Mouse (Mus musculus) lung, postnatal 36 days (tissue): ENCODE results near the gene Nupr1.

ENCODE experiments used
- DNase-seq: peaks from one replicate; pipeline ENCODE4 v3.0.0; 2022; ENCODE audit warnings: mixed read lengths

Nupr1 gene

DNA sequence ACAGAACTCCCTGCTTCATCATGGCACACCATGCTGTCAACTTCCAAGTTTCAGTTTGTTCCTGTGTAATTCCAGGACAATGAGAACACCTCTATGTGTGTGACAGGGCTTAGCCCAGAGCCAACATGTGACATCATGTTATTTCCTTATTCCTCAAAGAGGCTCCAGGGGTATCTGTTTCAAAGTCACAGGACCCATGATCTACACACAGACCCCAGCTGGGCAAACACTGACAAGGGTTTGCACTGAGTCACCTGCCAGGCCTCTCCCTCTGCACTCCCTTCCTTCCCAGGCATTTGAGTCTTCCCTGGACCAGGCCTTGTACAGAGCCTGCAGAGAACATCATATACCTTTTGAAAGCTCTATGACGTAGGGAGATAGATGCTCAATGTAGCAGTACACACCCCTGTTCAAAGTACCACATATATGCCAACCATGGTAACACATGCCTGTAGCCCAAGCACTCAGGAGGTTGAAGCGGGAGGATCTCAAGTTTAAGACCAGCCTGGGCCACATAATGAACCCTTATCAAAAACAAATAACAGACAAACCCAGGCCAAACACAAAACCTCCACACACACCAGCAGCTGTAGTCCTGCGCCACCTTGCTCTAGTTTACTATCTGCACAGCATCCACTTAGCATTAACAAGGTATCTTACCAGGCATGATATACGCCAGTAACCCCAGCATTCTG lies at the start of gene Nupr1:
TSS of gene Nupr1 (minus strand) at position 38 of the 695 bp plus-strand sequence.
- DNase-seq = no peak

DNA sequence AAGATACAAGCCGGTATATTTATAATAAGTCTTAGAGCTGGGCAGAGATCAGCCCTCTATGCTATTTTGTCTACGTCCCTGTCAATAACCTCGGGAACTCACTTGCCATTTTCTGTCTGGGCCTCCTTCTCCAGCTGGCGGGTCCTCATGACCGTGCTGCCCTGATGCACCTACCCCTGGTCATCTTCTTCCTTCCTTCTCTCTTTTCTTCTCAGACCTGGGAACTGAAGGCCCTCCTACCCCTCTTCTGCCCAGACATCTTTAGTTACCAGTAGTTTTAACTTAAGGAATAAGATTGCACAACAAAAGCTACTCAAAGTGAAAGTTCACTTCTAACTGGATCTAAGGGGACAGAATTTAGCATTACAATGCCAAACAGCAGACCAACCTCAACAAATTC lies 49.0 kb upstream of the Nupr1 start:
- DNase-seq = no peak

DNA sequence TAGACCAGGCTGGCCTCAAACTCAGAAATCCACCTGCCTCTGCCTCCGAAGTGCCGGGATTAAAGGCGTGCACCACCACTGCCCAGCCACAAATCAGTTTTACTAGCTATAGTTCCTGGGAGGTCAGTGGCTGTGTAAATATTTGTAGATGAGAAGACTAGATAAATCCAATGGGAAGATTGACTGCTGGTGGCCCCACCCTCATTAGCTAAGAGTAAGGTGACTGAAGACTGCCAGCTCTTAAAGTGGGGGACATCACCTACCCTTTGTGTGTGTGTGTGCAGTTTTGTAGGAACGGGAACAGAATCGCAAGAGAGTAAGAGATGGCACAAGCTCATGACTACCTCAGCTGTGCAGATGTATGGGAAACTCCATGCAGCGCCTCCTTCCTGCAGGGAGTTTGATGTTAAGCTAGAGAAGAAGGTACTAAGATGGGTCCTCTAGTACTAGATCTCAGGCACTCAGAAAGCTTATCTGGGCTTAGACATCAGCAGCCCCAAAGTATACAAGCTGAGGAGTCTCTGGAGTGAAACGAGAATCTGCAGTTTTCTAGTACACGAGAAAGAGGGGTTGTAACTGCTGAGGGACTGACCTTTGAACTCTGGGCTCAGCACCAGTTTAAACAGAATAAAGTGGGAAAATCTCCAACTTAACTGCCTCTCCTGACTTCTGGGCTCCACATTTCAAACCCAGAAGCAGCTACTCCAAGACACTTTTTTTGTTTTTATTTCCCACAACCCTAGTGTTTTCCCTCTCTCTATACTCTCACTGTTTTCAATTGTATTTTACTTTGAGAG lies 48.1 kb upstream of the Nupr1 start:
- no peak for DNase-seq

DNA sequence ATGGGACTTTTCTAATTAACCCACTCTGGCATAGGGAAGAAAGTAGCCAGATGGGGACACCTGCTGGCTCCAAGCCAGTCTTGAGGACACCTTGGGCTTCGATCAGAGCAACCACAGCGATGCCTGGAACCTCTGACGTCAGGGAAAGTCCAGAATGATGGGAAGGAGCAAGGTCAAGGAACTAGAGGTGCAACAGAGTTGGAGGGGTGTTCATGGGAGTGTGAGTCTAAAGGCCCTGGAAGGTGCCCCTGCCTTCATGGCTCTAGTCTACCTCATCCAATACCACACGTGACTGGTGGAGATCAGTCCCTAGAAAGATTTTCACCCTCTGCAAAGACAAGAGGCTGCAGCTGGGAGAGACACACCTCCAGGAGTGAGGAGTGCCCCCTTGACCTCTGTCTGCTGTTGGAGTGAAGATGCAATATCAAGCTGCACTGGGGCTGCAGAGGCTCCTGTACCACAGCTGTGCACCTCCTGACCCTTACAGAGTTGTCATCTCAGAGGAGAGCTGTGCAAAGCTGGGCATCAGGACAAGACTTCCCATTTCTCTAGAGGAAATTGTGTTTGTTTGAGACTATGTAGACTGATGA lies 46.1 kb upstream of the Nupr1 start:
- no peak for DNase-seq

DNA sequence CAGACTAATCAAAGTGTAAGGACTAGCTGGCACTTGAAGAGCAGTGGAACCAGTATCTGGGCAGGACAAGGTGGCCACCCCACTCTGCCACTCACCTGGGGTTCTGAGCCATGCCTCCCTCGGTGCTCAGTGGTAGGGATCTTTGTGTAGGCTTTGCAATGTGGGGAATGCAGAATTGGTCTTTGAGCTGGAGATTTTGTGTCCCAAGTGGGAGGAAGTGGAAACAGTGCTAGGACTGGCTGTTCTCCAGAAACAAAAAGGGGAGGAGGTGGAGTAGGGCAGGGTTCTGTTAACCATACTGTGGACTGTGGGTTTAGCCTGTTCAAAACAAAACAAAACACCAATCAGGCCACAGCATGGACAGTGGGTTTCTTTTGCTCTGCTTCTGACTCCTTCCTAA lies 45.5 kb upstream of the Nupr1 start, which contains the start of gene Sult1a1:
TSS of gene Sult1a1 (minus strand) at position 226 of the 400 bp plus-strand sequence.
- DNase-seq = peak; percentile 92

DNA sequence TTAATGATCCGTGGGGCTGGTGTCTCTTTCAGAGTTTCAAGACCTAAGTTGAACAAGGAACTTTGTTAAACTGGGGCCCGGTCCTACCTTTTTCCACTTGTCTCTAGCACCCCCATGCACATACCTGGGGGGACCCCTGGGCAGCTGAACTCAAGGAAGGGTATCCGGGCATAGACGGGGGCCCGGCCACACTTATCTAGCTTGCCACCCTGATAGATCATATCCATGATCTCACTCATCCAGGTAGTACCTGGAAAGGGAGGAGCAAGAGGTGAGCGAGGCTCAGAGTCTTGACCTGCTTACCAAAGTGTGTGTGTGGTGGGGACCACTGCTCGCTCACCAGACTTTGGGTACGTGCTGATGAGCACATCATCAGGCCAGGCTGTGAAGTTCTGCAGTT lies 44.4 kb upstream of the Nupr1 start:
- DNase-seq = no peak

DNA sequence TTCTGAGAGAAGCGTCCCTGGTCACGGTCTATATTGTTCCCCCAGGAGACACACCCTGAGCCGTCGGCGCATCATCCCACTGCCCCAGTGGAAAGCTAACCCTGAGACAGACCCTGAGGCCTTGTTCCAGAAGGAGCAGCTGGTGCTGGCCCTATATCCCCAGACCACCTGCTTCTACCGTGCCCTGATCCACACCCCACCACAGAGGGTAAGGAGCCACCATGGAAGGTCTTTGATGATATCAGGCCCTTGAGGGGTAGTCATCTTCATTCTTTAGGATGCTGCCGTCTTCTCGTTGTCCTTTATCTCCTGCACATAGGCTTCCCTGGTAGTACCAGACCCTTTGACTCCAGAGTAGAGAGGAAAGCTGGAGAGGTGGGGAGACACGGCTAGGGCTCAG lies 41.5 kb upstream of the Nupr1 start:
- DNase-seq = no peak

DNA sequence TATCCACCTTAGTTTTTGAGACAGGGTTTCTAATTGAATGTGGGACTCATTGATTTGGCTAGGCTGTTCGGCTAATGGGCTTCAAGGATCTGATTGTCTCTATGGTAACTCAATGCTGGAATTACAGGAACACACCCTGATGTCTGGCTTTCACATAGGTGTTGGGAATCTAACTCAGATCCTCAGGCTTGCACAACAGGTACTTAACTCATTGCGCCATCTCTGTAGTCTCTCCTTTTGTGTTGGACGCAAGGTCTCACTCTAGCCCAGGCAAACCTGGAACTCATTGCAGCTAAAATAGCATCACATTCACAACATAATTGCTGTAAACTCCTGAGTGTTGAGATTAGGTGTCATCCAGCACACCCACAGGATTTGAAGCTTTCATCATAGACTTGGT lies 39.5 kb upstream of the Nupr1 start:
- peak; percentile 76 for DNase-seq

DNA sequence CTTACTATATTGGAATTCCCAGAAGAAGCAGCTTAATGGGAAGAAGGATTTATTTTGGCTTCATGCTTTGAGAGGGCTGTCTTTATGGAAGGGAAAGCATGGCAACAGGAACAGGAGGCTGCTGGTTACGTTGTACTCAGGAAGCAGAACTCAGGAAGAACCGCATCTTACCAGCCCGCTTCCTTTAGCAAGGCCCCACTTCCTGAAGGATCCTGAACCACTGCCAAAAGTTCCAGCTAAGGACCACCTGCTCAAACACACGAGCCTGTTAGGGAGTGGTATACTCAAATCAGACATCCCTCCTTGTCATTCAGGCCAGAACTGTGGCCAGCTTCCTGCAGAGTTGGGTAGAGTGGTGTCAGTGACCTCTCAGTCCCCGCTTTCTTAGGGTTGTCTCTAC lies 37.8 kb upstream of the Nupr1 start:
- DNase-seq = no peak

DNA sequence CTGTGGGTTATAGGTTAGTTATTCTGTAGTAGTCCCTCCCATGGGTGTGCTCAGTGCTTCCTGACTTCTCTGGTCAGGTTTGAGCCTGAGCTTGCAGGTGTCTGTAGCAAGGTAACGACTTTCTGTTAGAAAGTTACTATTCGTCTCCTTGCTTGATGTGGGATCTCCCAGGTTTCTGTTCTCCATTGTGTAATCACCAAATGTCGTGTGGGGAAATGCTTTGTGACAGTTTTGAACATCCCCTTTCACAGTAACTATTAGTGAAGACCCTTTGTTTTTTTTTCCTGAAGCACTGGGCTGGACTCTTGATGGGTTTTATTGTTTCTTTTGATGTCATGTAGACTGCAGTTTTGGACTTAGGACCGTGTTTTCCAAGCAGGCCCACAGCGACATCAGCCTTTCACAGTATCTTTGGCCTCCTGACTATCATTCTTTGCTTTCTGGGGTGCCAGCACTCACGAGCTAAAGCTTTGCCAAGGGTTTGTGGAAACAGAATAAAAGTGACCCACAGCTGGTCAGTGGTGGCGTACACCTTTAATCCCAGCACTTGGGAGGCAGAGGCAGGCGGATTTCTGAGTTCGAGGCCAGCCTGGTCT lies 36.9 kb upstream of the Nupr1 start:
- no peak for DNase-seq

DNA sequence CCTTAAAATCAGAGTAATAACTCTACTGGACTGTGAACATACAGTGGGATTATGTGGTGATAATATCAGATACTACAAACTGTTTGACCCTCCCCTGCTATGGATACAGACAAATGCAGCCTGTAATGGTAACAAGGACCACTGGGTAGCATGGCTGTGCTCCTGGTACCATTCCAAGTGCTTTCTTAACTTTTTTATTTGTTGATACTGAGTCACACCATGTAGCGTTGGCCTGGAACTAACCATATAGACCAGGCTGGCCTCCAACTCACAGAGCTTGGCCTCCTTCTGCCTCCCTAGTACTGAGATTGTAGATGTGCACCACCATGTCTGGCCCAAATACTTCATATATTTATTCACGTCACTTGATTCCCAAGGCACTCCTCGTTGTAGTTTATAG lies 34.6 kb upstream of the Nupr1 start:
- DNase-seq = peak; percentile 68

DNA sequence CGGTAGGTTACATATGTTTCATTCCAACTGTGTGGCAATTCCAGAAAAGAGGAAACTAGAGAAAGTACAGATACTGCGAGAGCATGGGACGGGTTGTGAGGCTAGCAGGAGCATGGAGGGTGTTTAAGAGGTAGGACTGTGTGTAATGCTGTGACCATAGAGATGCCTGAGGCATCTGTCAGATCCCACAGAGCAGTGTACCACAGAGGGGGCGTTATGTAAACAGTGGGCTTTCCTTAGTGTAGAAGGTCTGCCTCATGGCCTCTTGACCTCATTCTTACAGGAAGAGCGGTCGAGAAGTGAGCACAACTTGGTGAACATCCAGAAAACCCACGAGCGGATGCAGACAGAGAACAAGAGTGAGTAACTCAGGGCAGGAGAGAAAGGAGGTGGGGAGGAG lies 33.0 kb upstream of the Nupr1 start:
- peak; percentile 33 for DNase-seq

DNA sequence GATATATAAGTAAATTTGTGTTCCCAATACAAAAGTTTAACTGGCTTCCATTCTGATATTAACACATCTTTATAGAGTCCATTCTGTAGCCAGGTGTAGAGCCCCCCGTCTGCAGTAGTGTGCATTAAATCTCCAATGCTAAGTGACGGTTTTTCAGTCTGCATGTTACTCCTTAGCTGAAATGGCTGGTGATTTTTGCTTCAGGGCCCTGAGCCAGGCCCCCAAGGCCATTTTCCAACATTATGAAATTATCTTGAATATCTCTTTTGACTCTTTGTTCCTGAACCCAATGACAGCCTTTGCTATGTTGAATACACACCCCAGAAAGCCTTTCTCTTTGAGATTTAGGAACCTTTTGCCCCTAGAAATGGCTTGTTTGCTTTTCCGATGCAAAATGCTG lies 29.1 kb upstream of the Nupr1 start:
- DNase-seq = no peak

DNA sequence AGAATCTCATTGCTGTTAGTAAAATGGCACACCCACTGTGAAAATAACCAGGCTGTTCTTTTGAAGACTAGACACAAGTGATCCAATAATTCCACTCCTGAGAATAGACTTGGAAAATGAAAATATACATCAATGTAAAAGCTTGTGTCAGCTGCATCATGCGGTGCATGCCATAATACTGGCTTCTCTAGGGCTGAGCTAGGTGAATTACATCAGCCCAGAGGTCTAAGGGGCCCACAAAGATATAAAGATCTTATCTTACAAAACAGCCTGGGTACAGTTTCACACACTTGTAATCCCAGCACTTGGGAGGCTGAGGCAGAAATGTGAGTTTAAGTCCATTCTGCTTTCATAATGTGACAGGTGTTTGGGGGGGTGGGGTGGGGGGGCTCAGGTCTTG lies 26.9 kb upstream of the Nupr1 start:
- DNase-seq = no peak

DNA sequence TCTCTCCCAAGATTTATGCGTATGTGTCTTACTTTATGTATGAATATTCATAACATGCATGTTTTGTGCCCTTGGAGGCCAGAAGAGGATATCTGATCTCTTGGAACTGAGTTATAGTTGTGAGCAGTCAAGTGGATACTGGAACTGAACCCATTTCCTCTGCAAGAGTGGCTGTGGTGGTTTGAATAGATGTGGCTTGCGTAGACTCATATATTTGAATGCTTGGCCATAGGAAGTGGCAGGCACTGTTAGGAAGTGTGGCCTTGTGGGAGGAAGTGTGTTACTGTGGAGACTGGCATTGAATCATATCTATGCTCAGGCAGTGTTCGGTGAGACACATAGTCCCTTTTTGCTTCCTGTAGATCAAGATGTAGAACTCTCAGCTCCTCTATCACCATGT lies 25.0 kb upstream of the Nupr1 start:
- peak; percentile 51 for DNase-seq

DNA sequence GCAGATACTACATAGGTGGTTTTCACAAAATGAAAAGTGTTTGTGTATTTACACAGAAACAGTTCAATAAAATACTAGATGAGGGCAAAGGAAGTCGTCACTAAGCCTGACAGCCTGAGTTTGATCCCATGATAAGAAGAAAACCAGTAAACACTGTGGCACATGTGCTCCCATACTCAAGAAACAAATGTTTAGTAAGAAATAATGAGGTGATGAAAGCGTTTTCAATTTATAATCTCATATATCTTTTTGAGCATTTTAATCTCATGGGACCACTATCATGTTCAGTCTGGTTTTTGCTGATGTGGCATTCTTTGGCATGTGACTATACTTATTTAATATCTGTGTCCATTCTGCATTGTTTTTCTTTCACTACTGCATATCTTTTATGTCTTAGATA lies 23.3 kb upstream of the Nupr1 start:
- DNase-seq = no peak

DNA sequence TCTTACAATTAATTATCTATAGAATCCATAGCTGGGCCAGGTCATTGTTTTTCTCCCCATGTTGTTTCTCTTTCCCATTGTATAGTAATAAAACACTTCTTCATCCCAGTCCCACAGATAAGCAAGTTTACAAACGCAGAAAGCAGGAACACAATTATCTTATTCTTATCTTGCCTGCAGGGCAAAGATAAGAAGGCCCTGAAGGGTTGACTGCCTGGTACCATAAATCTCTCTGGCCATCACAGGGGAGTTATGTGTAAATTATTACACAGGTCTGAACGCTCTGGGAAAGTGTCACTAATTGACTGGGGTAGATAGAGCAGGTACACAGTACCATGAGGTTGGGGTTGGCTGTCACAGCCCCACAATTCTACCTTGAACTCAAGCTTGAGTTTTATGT lies 20.2 kb upstream of the Nupr1 start:
- no peak for DNase-seq

DNA sequence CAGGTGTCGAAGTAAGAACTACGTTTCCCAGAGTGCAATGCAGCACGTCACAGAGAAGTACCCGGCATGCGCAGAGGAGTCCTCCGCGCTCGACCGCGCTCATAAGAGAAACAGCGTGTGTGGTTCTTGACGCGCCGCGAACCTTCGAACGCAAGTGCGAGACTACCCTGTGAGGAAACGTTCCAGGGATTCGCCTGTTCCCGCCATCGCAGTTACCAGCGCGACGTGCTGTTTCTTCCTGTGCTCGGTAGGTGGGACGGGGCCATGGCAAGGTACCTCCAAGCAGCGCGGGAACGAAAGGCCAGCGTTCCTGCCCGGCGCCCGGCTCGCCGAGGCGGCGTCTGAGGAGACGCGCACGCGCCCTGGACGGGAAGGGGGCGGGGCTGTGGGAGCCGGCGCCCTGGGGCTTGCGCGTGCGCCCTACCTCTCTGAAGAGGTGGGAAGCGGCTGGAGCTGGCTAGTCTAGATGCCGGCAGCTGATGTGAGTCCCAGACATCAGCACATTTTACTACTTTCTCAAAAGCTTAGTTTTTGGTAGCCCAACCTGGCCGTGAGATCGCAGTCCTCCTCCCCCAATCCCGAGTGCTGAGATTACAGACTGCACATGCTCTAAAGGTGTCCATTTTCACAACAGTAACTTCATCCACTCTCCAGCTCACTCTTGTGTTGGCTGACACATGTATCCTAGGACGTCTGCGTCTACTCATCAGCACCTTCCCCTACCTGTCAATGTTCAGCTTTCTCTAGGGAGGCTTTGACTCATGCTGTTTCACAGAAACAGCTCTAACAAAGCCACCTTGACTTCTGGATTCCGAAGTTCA lies 18.8 kb upstream of the Nupr1 start, which contains the start of gene Sgf29:
TSS of gene Sgf29 (plus strand) at position 79 of the 821 bp plus-strand sequence.
- peak; percentile 94 for DNase-seq

DNA sequence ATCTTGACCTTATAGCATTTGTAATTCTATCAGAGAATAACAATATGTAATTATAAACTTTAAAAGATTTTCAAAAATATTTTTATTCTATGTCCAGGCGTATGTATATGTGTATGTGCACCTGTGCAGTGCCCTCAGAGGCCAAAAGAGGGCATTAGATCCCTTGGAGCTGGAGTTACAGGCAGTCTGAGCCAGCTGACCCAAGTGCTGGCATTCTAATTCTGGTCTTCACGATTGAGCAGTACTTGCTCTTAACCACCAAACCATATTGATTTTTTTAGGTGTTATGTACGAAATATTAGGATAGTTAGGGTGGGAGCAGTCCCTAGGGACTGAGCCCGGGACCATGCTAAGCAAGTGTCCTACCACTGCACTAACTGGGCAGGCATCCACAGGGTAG lies 17.8 kb upstream of the Nupr1 start:
- DNase-seq = peak; percentile 22

DNA sequence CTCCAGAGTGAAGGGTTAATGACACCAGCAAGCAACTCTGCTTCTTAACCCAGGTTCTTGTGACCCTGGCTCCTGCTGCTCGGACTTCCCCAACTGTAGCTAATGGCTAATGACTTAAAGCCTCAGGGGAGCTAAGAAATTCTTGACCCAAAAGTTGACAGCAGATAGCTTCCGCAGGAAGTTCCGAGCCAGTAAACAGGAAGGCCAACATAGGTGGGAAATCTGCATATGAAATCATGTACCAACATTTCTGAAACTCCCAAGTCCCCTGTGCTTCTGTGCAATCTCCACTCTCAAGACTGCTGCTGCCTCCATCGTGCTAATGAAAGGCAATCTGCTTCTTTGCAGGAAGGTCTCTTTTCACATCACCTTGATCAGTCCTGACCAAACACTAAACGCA lies 15.0 kb upstream of the Nupr1 start:
- DNase-seq = no peak

DNA sequence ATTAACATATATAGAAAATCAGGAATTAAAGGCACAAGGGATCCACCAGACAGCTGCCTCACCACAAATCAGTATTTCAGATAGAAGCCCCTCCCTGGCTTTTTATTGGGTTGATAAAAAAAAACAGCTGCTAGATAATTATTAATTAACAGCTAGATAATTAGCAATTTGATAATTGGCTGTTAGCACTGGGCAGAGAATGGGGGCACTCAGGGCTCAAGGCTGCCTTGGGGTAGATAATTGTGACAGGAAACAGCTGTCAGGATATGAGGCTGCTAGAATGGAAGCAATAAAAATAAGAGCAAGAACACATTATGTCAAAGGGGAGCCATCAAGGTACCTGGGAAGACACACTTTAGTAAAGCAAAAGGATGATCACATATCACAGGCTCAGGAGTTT lies 14.3 kb upstream of the Nupr1 start:
- no peak for DNase-seq

DNA sequence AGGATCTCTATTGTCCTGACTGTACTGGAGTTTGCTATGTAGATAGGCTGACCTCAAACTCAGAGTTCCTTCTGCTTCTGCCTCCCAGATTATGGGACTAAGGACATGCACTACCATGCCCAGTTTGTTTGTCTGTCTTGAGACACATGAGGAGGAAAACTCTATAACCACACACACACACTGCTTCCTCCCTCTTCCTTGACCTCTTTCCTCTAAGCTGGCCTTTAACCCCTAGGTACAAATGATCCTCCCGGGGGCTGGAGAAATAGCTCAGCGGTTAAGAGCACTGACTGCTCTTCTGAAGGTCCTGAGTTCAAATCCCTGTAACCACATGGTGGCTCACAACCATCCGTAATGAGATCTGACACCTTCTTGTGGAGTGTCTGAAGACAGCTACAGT lies 13.7 kb upstream of the Nupr1 start:
- no peak for DNase-seq

DNA sequence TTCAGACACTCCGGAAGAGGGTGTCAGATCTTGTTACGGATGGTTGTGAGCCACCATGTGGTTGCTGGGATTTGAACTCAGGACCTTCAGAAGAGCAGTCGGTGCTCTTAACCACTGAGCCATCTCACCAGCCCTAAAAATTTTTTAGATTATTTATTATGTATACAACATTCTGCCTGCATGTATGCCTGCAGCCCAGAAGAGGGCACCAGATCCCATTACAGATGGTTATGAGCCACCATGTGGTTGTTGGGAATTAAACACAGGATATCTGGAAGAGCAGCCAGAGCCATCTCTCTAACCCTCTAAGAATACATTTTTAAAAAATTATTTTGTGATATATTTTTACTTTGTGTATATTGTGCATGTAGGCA lies 12.6 kb upstream of the Nupr1 start:
- peak; percentile 67 for DNase-seq
